Mouse (Mus musculus) intestine, postnatal 0 days (tissue): ENCODE measurements around the gene Slc12a9. TPM values are rescaled to one million over a fixed set of nuclear protein-coding genes. Genes with fewer than 3 reads are reported as not detected.
A peak's percentile ranks its signal among the peaks of the same experiment; 100 is the strongest.

Experiments
- ATAC-seq: fragments of 200-750 bp; cut with Nextera tagmentation; 2 replicates; pipeline ENCODE4 v1.8.0; 2017; ENCODE audit warnings: mild to moderate bottlenecking, moderate TSS enrichment, moderate library complexity
- H3K27ac ChIP-seq: fragments of 300-500 bp; sonication (generic); 2 replicates; pipeline ENCODE4 v1.5.1; 2014; ENCODE audit warnings: mild to moderate bottlenecking, low read depth, low read length, moderate library complexity
- H3K27me3 ChIP-seq: fragments of 300-500 bp; sonication (generic); replicated peaks from 2 replicates; pipeline ENCODE4 v1.6.1; 2014; ENCODE audit warnings: low read length, mixed read lengths; ENCODE audit not compliant: control insufficient read depth, insufficient read depth
- H3K36me3 ChIP-seq: fragments of 300-500 bp; sonication (generic); 2 replicates; pipeline ENCODE4 v1.6.1; 2014; ENCODE audit warnings: mild to moderate bottlenecking, moderate library complexity; ENCODE audit not compliant: control insufficient read depth, insufficient read depth
- H3K4me1 ChIP-seq: fragments of 300-500 bp; sonication (generic); replicated peaks from 2 replicates; pipeline ENCODE4 v1.6.1; 2014; ENCODE audit warnings: antibody characterized with exemption, low read length, mixed read lengths; ENCODE audit not compliant: control insufficient read depth, insufficient read depth
- H3K4me2 ChIP-seq: fragments of 300-500 bp; sonication (generic); replicated peaks from 2 replicates; pipeline ENCODE4 v1.6.1; 2014; ENCODE audit warnings: low read depth, mild to moderate bottlenecking, moderate library complexity
- H3K4me3 ChIP-seq: fragments of 300-500 bp; sonication (generic); 2 replicates; pipeline ENCODE4 v1.5.1; 2014; ENCODE audit warnings: low read depth, low read length
- H3K9ac ChIP-seq: fragments of 300-500 bp; sonication (generic); 2 replicates; pipeline ENCODE4 v1.6.1; 2014; ENCODE audit warnings: mild to moderate bottlenecking, low read depth, low read length
- H3K9me3 ChIP-seq: fragments of 300-500 bp; sonication (generic); 2 replicates; pipeline ENCODE4 v1.6.1; 2016; ENCODE audit warnings: mixed run types; ENCODE audit not compliant: control insufficient read depth
- CTCF ChIP-seq: sonication (generic); IDR thresholded peaks from 2 replicates; pipeline ENCODE4 v1.5.1; 2016; ENCODE audit warnings: low read depth, mild to moderate bottlenecking, control low read depth, antibody characterized with exemption, moderate library complexity
- WGBS: fragments of 180-500 bp; shearing (Covaris S2); extraction: QIAGEN DNeasy Blood & Tissue Kit; methylation state at CpG from one replicate; pipeline ENCODE4 v1.1.7; 2014; 5-methylcytosine and 5-hydroxymethylcytosine counted together
- polyA plus RNA-seq: library from polyadenylated mRNA; unstranded; fragments of >200 nt; fragmentation: Nextera tagmentation; extraction: Ambion mirVana; gene quantifications from 2 replicates; pipeline ENCODE4 v1.2.1, GENCODE M21; 2015

Slc12a9 gene
- 11.8 and 13.4 TPM in 2 replicates for polyA plus RNA-seq

- peaks cover 3% of the 10 kb centered on the region; the same call in 1 of the 2 replicates for H3K4me1 ChIP-seq
- H3K9ac ChIP-seq, result peak within 1 kb of the TSS; percentile 77
- no peaks in the 10 kb centered on the region for H3K27me3 ChIP-seq
- peak within 1 kb of the TSS; percentile 57 for H3K27ac ChIP-seq
- H3K9me3 ChIP-seq, result no peaks in the 10 kb centered on the region
- WGBS, result under 1% methylated on average over 44 of the region's 44 CpGs
- peak; percentile 86 for ATAC-seq
- H3K4me3 ChIP-seq, result peak within 1 kb of the TSS; percentile 77
- H3K4me2 ChIP-seq, result peak within 1 kb of the TSS; percentile 95
- TF ChIP-seq CTCF, result peak; percentile 87
- no peaks in the 10 kb centered on the region; the same call in 1 of the 2 replicates for H3K36me3 ChIP-seq
These were observed at the start of gene Slc12a9 for GRCm38 (mm10) chr5:137333512-137334174. Gene Slc12a9 (minus strand): TSS chr5:137333597.

GRCm38 (mm10) chr5:137381152-137381551, 47.8 kb upstream of the Slc12a9 start:
- 59% methylated on average over 4 of the region's 4 CpGs for WGBS
- no peaks in the 10 kb centered on the region for H3K9me3 ChIP-seq
- H3K4me2 ChIP-seq, result no peak overlapping the region
- H3K27ac ChIP-seq, result no peak overlapping the region
- H3K27me3 ChIP-seq, result no peaks in the 10 kb centered on the region
- no peaks in the 10 kb centered on the region for H3K36me3 ChIP-seq
- H3K9ac ChIP-seq, result no peak overlapping the region
- no peaks in the 10 kb centered on the region for H3K4me1 ChIP-seq
- ATAC-seq, result no peak
- TF ChIP-seq CTCF, result peak; percentile 88
- no peak overlapping the region for H3K4me3 ChIP-seq

- H3K4me3 ChIP-seq, result no peak overlapping the region
- H3K27me3 ChIP-seq, result no peaks in the 10 kb centered on the region
- no peaks in the 10 kb centered on the region for H3K9me3 ChIP-seq
- no peak overlapping the region for H3K9ac ChIP-seq
- H3K27ac ChIP-seq, result no peak overlapping the region
- TF ChIP-seq CTCF, result no peak
- H3K36me3 ChIP-seq, result peaks cover 17% of the 10 kb centered on the region
- no peaks in the 10 kb centered on the region for H3K4me1 ChIP-seq
- H3K4me2 ChIP-seq, result no peak overlapping the region
- no peak for ATAC-seq
- 28% methylated on average over 9 of the region's 15 CpGs for WGBS
These were observed 44.2 kb upstream of the Slc12a9 start for GRCm38 (mm10) chr5:137377603-137378002.

GRCm38 (mm10) chr5:137377176-137377575, 43.8 kb upstream of the Slc12a9 start:
- H3K9ac ChIP-seq, result peak overlapping the region; percentile 22; the same call in 1 of the 2 replicates
- no peaks in the 10 kb centered on the region for H3K4me1 ChIP-seq
- no peak overlapping the region for H3K4me2 ChIP-seq
- H3K4me3 ChIP-seq, result no peak overlapping the region
- H3K27ac ChIP-seq, result no peak overlapping the region
- TF ChIP-seq CTCF, result 0 out of 2 replicates have a peak, but pooled peaks have one; percentile 17
- no peak for ATAC-seq
- WGBS, result 19% methylated on average over 10 of the region's 11 CpGs
- no peaks in the 10 kb centered on the region for H3K27me3 ChIP-seq
- peaks cover 21% of the 10 kb centered on the region for H3K36me3 ChIP-seq
- no peaks in the 10 kb centered on the region for H3K9me3 ChIP-seq

- 50% methylated on average over 9 of the region's 9 CpGs for WGBS
- TF ChIP-seq CTCF, result no peak
- Histone ChIP-seq H3K27ac (no peak overlapping the region), H3K36me3 (peaks cover 26% of the 10 kb centered on the region), H3K4me1 (no peaks in the 10 kb centered on the region), H3K4me2 (no peak overlapping the region), H3K9me3 (no peaks in the 10 kb centered on the region), H3K4me3 (no peak overlapping the region), H3K27me3 (no peaks in the 10 kb centered on the region), H3K9ac (no peak overlapping the region)
- ATAC-seq, result no peak
These were observed 43.3 kb upstream of the Slc12a9 start for GRCm38 (mm10) chr5:137376722-137377121.

GRCm38 (mm10) chr5:137376198-137376597, 42.8 kb upstream of the Slc12a9 start:
- Histone ChIP-seq H3K4me1 (no peaks in the 10 kb centered on the region), H3K27ac (no peak overlapping the region), H3K9me3 (no peaks in the 10 kb centered on the region), H3K36me3 (peaks cover 31% of the 10 kb centered on the region), H3K27me3 (no peaks in the 10 kb centered on the region), H3K4me3 (no peak overlapping the region), H3K9ac (no peak overlapping the region), H3K4me2 (no peak overlapping the region)
- peak; percentile 75 for TF ChIP-seq CTCF
- 30% methylated on average over 7 of the region's 7 CpGs for WGBS
- ATAC-seq, result no peak
